Mouse (Mus musculus): ENCODE results near the gene Dhx8. TPM values are rescaled to one million over a fixed set of nuclear protein-coding genes. Genes with fewer than 3 reads are reported as not detected.

Dhx8 gene
- total and polyA plus RNA-seq, 3 experiments, result 33.1 to 44.7 TPM; not detected in 1

DNA sequence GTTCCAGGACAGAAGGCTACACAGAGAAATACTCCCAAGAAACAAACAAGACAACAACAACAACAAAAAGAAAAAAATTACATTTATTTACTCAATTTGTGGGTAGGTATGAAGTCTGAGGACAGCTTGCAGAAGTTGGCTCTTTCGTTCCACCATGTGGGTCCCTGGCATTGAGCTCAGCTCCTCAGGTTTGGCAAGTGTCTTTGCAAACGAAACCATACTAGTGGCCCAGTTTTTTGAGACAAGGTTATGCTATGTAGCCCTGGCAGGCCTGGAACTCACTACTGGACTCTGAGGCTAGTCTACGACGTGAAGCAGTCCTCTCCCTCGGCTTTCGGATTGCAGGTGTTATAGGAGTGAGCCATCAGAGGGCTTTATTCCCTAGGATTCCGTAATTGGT lies 32.7 kb upstream of the Dhx8 start:
- no peaks in the 10 kb centered on the region for H3K36me3 ChIP-seq (ENCODE audit: control insufficient read depth in 1 of 2, insufficient read depth in 2 of 2, low read length in 2 of 2)
- H3K79me2 ChIP-seq (ENCODE audit: control insufficient read depth, insufficient read depth, low read length, poor library complexity), result no peaks in the 10 kb centered on the region
- H3K9ac ChIP-seq (ENCODE audit: control insufficient read depth, low read depth, low read length, poor library complexity, severe bottlenecking), result no peak overlapping the region
- H3K27me3 ChIP-seq (ENCODE audit: control insufficient read depth in 1 of 2, insufficient read depth in 2 of 2, low read length in 2 of 2), result peaks cover 17 to 18% of the 10 kb centered on the region in 2 experiments
- H3K27ac ChIP-seq (ENCODE audit: control insufficient read depth, low read depth, low read length), result no peak overlapping the region
- DNase-seq (ENCODE audit: low read depth, low spot score), result no peak
- no peaks in the 10 kb centered on the region for H3K4me1 ChIP-seq (ENCODE audit: control insufficient read depth in 1 of 2, insufficient read depth in 2 of 2, low read length in 2 of 2)
- no peak overlapping the region for H3K4me3 ChIP-seq (ENCODE audit: control insufficient read depth in 1 of 2, insufficient read depth in 1 of 2, low read depth in 2 of 2, low read length in 2 of 2)
- TF ChIP-seq ETS1 (IDR thresholded peaks at IDR 0.05; ENCODE audit: low read depth, low read length) (no peak), NELFE (IDR thresholded peaks at IDR 0.05; ENCODE audit: low read depth, low read length) (no peak), KAT2A (conservative IDR thresholded peaks at IDR 0.05; ENCODE audit: low read depth, low read length) (no peak), MAX (IDR thresholded peaks at IDR 0.05; ENCODE audit: low read length) (no peak), ELF1 (IDR thresholded peaks at IDR 0.05; ENCODE audit: low read depth, low read length) (no peak), ZMIZ1 (IDR thresholded peaks at IDR 0.05; ENCODE audit: low read depth, low read length) (no peak), SMC3 (IDR thresholded peaks at IDR 0.05; ENCODE audit: low read depth, low read length) (no peak), ZKSCAN1 (IDR thresholded peaks at IDR 0.05; ENCODE audit: low read depth, low read length) (no peak), CHD1 (IDR thresholded peaks at IDR 0.05; ENCODE audit: low read depth, low read length) (no peak), UBTF (IDR thresholded peaks at IDR 0.05; ENCODE audit: borderline replicate concordance, insufficient read depth, low read depth, low read length) (no peak), MYC (IDR thresholded peaks at IDR 0.05; ENCODE audit: low read depth, low read length) (no peak), POLR2A (IDR thresholded peaks at IDR 0.05; ENCODE audit: control insufficient read depth in 1 of 2, insufficient read depth in 1 of 2, low read depth in 1 of 2, low read length in 2 of 2, poor library complexity in 1 of 2) (no peak), JUND (IDR thresholded peaks at IDR 0.05; ENCODE audit: low read depth, low read length) (no peak), ZNF384 (IDR thresholded peaks at IDR 0.05; ENCODE audit: low read depth, low read length) (no peak)
- no peaks in the 10 kb centered on the region for H3K9me3 ChIP-seq (replicated peaks; ENCODE audit: insufficient read depth, low read length)

GRCm38 (mm10) chr11:101700446-101700845 lies 32.3 kb upstream of the Dhx8 start:
- Histone ChIP-seq H3K9ac (ENCODE audit: control insufficient read depth, low read depth, low read length, poor library complexity, severe bottlenecking) (no peak overlapping the region), H3K79me2 (ENCODE audit: control insufficient read depth, insufficient read depth, low read length, poor library complexity) (no peaks in the 10 kb centered on the region), H3K27ac (ENCODE audit: control insufficient read depth, low read depth, low read length) (no peak overlapping the region), H3K36me3 (ENCODE audit: control insufficient read depth in 1 of 2, insufficient read depth in 2 of 2, low read length in 2 of 2) (no peaks in the 10 kb centered on the region), H3K27me3 (ENCODE audit: control insufficient read depth in 1 of 2, insufficient read depth in 2 of 2, low read length in 2 of 2) (peaks cover 17 to 18% of the 10 kb centered on the region in 2 experiments), H3K9me3 (replicated peaks; ENCODE audit: insufficient read depth, low read length) (no peaks in the 10 kb centered on the region), H3K4me3 (ENCODE audit: control insufficient read depth in 1 of 2, insufficient read depth in 1 of 2, low read depth in 2 of 2, low read length in 2 of 2) (no peak overlapping the region), H3K4me1 (ENCODE audit: control insufficient read depth in 1 of 2, insufficient read depth in 2 of 2, low read length in 2 of 2) (no peaks in the 10 kb centered on the region)
- TF ChIP-seq ELF1 (IDR thresholded peaks at IDR 0.05; ENCODE audit: low read depth, low read length) (no peak), UBTF (IDR thresholded peaks at IDR 0.05; ENCODE audit: borderline replicate concordance, insufficient read depth, low read depth, low read length) (no peak), CHD2 (IDR thresholded peaks at IDR 0.05; ENCODE audit: low read length) (no peak), GABPA (IDR thresholded peaks at IDR 0.05; ENCODE audit: low read depth, low read length) (no peak), GATA1 (IDR thresholded peaks at IDR 0.05; ENCODE audit: low read depth, low read length) (no peak), CHD1 (IDR thresholded peaks at IDR 0.05; ENCODE audit: low read depth, low read length) (no peak), MEF2A (IDR thresholded peaks at IDR 0.05; ENCODE audit: extremely low read depth, insufficient replicate concordance, low read depth, low read length, poor library complexity, severe bottlenecking) (no peak), USF1 (IDR thresholded peaks at IDR 0.05; ENCODE audit: low read depth, low read length) (no peak), MXI1 (IDR thresholded peaks at IDR 0.05; ENCODE audit: low read depth, low read length) (no peak), MYC (IDR thresholded peaks at IDR 0.05; ENCODE audit: low read depth, low read length) (no peak), KAT2A (conservative IDR thresholded peaks at IDR 0.05; ENCODE audit: low read depth, low read length) (no peak), POLR2AphosphoS5 (IDR thresholded peaks at IDR 0.05; ENCODE audit: borderline replicate concordance, low read depth, low read length) (no peak), EP300 (IDR thresholded peaks at IDR 0.05; ENCODE audit: low read depth in 1 of 2, low read length in 2 of 2) (no peak), TCF12 (IDR thresholded peaks at IDR 0.05; ENCODE audit: low read depth, low read length) (no peak), ETS1 (IDR thresholded peaks at IDR 0.05; ENCODE audit: low read depth, low read length) (no peak), TBP (IDR thresholded peaks at IDR 0.05; ENCODE audit: low read depth, low read length) (no peak), NRF1 (IDR thresholded peaks at IDR 0.05; ENCODE audit: insufficient read depth, low read depth, low read length, poor library complexity, severe bottlenecking) (no peak), ZKSCAN1 (IDR thresholded peaks at IDR 0.05; ENCODE audit: low read depth, low read length) (no peak), MAZ (IDR thresholded peaks at IDR 0.05; ENCODE audit: low read depth, low read length) (no peak)
- DNase-seq (ENCODE audit: low read depth, low spot score), result no peak
